ENCODE assay signal across 11 mouse cellular contexts in the genomic region with DNA sequence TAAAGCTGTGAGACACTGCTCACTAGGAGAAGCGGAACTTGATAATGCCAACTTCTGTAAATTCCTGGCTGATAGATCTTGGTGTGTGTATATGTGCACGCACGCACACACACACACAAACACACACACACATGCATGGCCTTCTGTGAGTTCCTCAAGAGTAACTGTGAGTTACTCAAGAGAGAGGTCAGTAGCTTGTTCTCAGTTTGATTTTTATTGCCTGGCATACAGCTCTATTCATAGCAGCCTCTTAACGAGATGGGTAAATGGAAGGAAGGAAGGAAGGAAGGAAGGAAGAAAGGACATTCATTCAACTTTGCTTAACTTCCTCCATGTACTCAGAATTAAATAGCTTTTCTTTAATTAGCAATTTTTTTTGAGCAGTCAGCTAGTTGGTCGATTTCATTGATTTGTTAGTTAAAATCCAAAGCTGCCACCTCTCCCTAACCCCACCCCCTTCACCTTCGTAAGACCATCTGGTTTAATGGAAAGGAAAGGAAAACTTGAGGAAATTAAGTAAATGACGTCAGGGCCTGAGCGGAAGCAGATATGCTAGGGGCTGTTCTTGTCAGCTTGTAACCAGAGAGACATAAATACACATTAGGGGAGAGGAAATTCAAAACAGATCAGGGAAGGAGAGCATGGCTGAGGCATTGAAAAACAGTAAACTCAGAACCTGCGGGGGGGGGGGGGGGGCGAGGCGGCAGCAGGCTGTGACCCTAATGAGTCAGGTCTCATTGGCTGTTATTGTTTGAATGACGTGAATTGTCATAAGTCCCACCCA.
A peak's percentile ranks its signal among the peaks of the same experiment; 100 is the strongest.
DNase-seq lines count a peak whose midpoint lies in the region; ATAC-seq and TF ChIP-seq lines count a peak whose summit lies in the region.
"Had no signal": no experiment of that assay in that cellular context is flagged by ENCODE, and none has a peak within 500 bp of the region (broad histone marks: within the 10 kb centered on the region; RNA-seq: fewer than 3 reads in every experiment).

No protein-coding gene starts in this region.

- H3K4me2 ChIP-seq in heart, postnatal 0 days (ENCODE audit: low read depth, low read length): no peak overlapping the region
- H3K4me2 ChIP-seq: hindbrain, embryonic 15.5 days had no signal

- WGBS in heart, postnatal 0 days: 62% methylated on average over 12 of the region's 12 CpGs

- DNase-seq in kidney, adult 9 months: peak; percentile 17
- DNase-seq in kidney, adult 11 months: no peak
- peak; percentile 50 for DNase-seq in embryo, embryonic 11 days
- DNase-seq in heart, postnatal 0 days (ENCODE audit: low spot score): peak; percentile 50
- no peak for DNase-seq in urinary bladder, postnatal 10 days (ENCODE audit: low spot score)
- DNase-seq in urinary bladder, adult 18-20 months (ENCODE audit: low spot score in 2 of 2): no peak
- DNase-seq: thymus, adult 2 months had no signal

- no peak for TF ChIP-seq CTCF in heart, postnatal 0 days (IDR thresholded peaks at IDR 0.05; ENCODE audit: low read depth)

- no peaks in the 10 kb centered on the region for H3K27me3 ChIP-seq in heart, postnatal 0 days (ENCODE audit: control insufficient read depth, insufficient read depth, low read length)
- H3K27me3 ChIP-seq: hindbrain, embryonic 15.5 days had no signal

- no peaks in the 10 kb centered on the region for H3K36me3 ChIP-seq in heart, postnatal 0 days (replicated peaks; ENCODE audit: control insufficient read depth, insufficient read depth, low read length)
- H3K36me3 ChIP-seq: hindbrain, embryonic 15.5 days had no signal

- H3K4me3 ChIP-seq in heart, postnatal 0 days (ENCODE audit: low read depth, low read length): no peak overlapping the region
- H3K4me3 ChIP-seq: hindbrain, embryonic 15.5 days; myocyte had no signal

- H3K27ac ChIP-seq in heart, postnatal 0 days (ENCODE audit: low read depth): no peak overlapping the region; the same call in 1 of the 2 replicates
- H3K27ac ChIP-seq: hindbrain, embryonic 15.5 days had no signal

- no peaks in the 10 kb centered on the region for H3K9me3 ChIP-seq in heart, postnatal 0 days (replicated peaks; ENCODE audit: control insufficient read depth, low read length)
- H3K9me3 ChIP-seq: hindbrain, embryonic 15.5 days had no signal

- TF ChIP-seq EP300 in heart, postnatal 0 days (IDR thresholded peaks at IDR 0.05; ENCODE audit: low read depth): peak; percentile 53; the same call in 1 of the 2 replicates

- peak; percentile 41; the same call in 1 of the 2 replicates for ATAC-seq in heart, postnatal 0 days (ENCODE audit: insufficient read depth, low read depth)
- peak; percentile 57 for ATAC-seq in megakaryocyte progenitor cell, adult 5-6 weeks (replicated peaks; ENCODE audit: poor library complexity)
- no peak for ATAC-seq in cerebellum, adult (ENCODE audit: insufficient number of reproducible peaks, low FRiP score, low TSS enrichment)

- H3K4me1 ChIP-seq in heart, postnatal 0 days (ENCODE audit: control insufficient read depth, insufficient read depth): peaks cover 3% of the 10 kb centered on the region; the same call in 1 of the 2 replicates
- H3K4me1 ChIP-seq: hindbrain, embryonic 15.5 days had no signal

- H3K9ac ChIP-seq in heart, postnatal 0 days (replicated peaks; ENCODE audit: low read depth, low read length): no peak overlapping the region
- H3K9ac ChIP-seq: hindbrain, embryonic 15.5 days had no signal

Comparison
In these comparisons a context has a peak if more than half of its experiments do, and no peak if none do; other contexts are left out.
1. DNase-seq: peak in kidney, adult 9 months (single experiment), embryo, embryonic 11 days (single experiment) and heart, postnatal 0 days (single experiment); none in kidney, adult 11 months (single experiment), urinary bladder, postnatal 10 days (single experiment) and urinary bladder, adult 18-20 months (0 of 2).